Mouse (Mus musculus) adrenal gland, postnatal 4 days (tissue): Measurements from ENCODE around the gene Tfec. TPM values are rescaled to one million over a fixed set of nuclear protein-coding genes. Genes with fewer than 3 reads are reported as not detected.

Experiments used
- DNase-seq, 2 experiments: peaks; one replicate each; pipeline ENCODE4 v3.0.0; 2021 to 2022; ENCODE audit warnings: low spot score in 2 of 2, mixed read lengths in 2 of 2
- total RNA-seq, 2 experiments: library from RNA; stranded (reverse); gene quantifications; 2 replicates each; pipeline ENCODE4 v1.2.3; 2021

Gene Tfec
- total RNA-seq, 2 experiments from 2014 or later, result 1.3 to 1.6 TPM

DNA sequence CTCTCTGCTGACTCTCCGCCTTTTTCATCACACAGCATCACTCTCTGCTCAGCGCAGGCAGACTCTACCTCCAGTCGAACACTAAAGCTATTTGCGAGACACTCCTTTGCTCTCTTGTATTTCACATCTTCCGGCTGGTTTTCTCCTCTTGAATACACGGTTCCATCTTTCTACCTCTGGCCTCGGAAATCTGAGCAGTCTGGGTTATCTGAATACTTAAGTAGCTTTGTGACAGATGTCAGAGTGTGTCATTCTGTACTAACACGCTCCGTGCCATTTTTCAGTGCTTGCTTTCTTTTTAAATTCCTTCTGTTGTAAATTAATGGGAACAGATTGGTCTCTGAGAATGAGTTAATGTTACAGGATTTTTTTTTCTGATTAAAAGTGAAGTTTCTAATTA is 101.3 kb downstream of the Tfec start:
- DNase-seq, result no peak

DNA sequence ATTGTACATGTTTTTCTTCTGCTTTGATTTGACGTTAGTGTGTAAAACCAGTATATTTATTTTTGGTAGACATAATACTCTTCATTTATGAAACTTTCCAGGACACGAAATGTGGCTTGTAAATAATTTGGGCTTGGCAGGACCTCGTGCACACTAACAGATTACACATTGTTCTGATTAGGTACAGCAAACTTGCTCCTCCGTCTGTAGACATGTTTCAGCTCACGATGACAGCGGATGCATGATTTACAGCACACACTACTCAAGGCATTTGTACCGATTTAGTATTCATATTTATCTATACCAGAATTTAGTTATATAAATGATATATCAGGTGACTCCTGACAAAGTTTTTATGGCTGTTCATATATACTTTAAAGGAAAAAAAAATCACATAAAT is 104.2 kb downstream of the Tfec start:
- no peak for DNase-seq

DNA sequence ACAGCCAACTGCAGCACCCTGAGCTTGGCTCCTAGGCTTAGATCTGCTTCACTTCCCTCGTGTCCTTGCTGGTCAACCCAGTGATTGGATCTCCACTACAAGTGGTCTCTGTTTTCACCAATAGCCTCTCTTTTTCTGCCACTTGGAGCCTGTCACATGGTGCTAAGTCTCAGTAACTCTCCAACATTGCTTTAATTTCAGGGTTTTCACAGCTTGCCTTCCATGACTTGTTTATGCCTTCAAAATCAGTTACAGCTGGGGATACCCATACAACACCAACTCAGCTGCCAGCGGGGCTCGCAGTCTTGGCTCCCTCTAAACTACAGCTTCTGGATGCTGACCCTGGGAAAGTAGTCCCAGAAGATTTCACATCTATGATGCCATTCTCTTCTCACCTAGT is 113.1 kb downstream of the Tfec start:
- DNase-seq, result no peak

Other genes starting within 250 kb of the Tfec start
- 10 to 100 TPM; 12.2 to 22.7 TPM for gene Tes, start 166.7 kb upstream of the Tfec start, total RNA-seq